Mouse (Mus musculus) megakaryocyte-erythroid progenitor cell, adult 5-6 weeks (primary cell): ENCODE results near the gene Rab36. TPM values are rescaled to one million over a fixed set of nuclear protein-coding genes. Genes with fewer than 3 reads are reported as not detected.
"Not testable (repeated sequence)": the region's sequence is repeated elsewhere in the genome, so short reads cannot be mapped to it uniquely, and the experiment has no call there.

ENCODE experiments used
- ATAC-seq: replicated peaks from 2 replicates; pipeline ENCODE4 v1.8.0; 2016; ENCODE audit warnings: mild to moderate bottlenecking, inconsistent platforms; ENCODE audit not compliant: severe bottlenecking, poor library complexity, low FRiP score, low TSS enrichment
- total RNA-seq, 2 experiments: library from RNA; stranded (forward) in 1 of 2; stranded (reverse) in 1 of 2; fragments of 200-1000, 215-1000 nt in 1 of 2; fragments of >200 nt in 1 of 2; fragmentation: Nextera tagmentation in 1 of 2; gene quantifications; 2 replicates each; pipeline ENCODE4 v1.2.3; 2014 to 2017

The Rab36 gene
- total RNA-seq, 2 experiments from 2014 or later, result not detected

GRCm38 (mm10) chr10:75032395-75032794, 4.5 kb upstream of the Rab36 start, which contains the start of gene Rsph14:
TSS of gene Rsph14 (minus strand) at chr10:75032586.
- ATAC-seq, result 0 out of 2 replicates have a peak, but pooled peaks have one; percentile 24

GRCm38 (mm10) chr10:75042060-75042459, 5.2 kb downstream of the Rab36 start:
- ATAC-seq, result not testable (repeated sequence)

GRCm38 (mm10) chr10:75044459-75044858, 7.6 kb downstream of the Rab36 start:
- peak; percentile 60 for ATAC-seq

GRCm38 (mm10) chr10:75045831-75046230, 9.0 kb downstream of the Rab36 start:
- no peak for ATAC-seq

GRCm38 (mm10) chr10:75048711-75049110, 11.9 kb downstream of the Rab36 start:
- no peak for ATAC-seq

- no peak for ATAC-seq
These were observed 14.7 kb downstream of the Rab36 start for GRCm38 (mm10) chr10:75051364-75052074.

- no peak for ATAC-seq
These were observed 16.0 kb downstream of the Rab36 start for GRCm38 (mm10) chr10:75052902-75053301.

- ATAC-seq, result no peak
These were observed 16.8 kb downstream of the Rab36 start for GRCm38 (mm10) chr10:75053655-75054054.

GRCm38 (mm10) chr10:75054125-75054524, 17.3 kb downstream of the Rab36 start:
- peak; percentile 71 for ATAC-seq

- no peak for ATAC-seq
These were observed 18.8 kb downstream of the Rab36 start for GRCm38 (mm10) chr10:75055672-75056071.

- ATAC-seq, result peak; percentile 40
These were observed 19.4 kb downstream of the Rab36 start for GRCm38 (mm10) chr10:75056255-75056654.

GRCm38 (mm10) chr10:75058336-75058735, 21.5 kb downstream of the Rab36 start:
- no peak for ATAC-seq

GRCm38 (mm10) chr10:75058761-75059395, 22.0 kb downstream of the Rab36 start:
- ATAC-seq, result no peak

GRCm38 (mm10) chr10:75059396-75059795, 22.5 kb downstream of the Rab36 start:
- ATAC-seq, result peak; percentile 73

- ATAC-seq, result peak; percentile 67
These were observed 23.5 kb downstream of the Rab36 start, which contains the start of gene Bcr for GRCm38 (mm10) chr10:75060217-75060842. TSS of gene Bcr (plus strand) at chr10:75060592.

GRCm38 (mm10) chr10:75060843-75061235, 24.0 kb downstream of the Rab36 start:
- no peak for ATAC-seq

GRCm38 (mm10) chr10:75061341-75062188, 24.7 kb downstream of the Rab36 start:
- no peak for ATAC-seq

GRCm38 (mm10) chr10:75062189-75062561, 25.3 kb downstream of the Rab36 start:
- ATAC-seq, result no peak

GRCm38 (mm10) chr10:75062621-75063020, 25.8 kb downstream of the Rab36 start:
- no peak for ATAC-seq
